Mouse (Mus musculus) urinary bladder, postnatal 10 days (tissue): ENCODE measurements around the gene Herpud1.

Experiments
- DNase-seq: peaks from one replicate; pipeline ENCODE4 v3.0.0; 2022; ENCODE audit warnings: low spot score

The Herpud1 gene

GRCm38 (mm10) chr8:94408443-94409080, 22.3 kb downstream of the Herpud1 start:
- no peak for DNase-seq

GRCm38 (mm10) chr8:94409523-94409922, 23.3 kb downstream of the Herpud1 start:
- DNase-seq: no peak

GRCm38 (mm10) chr8:94412518-94412917, 26.3 kb downstream of the Herpud1 start:
- no peak for DNase-seq

- DNase-seq: no peak
These were observed 27.3 kb downstream of the Herpud1 start for GRCm38 (mm10) chr8:94413509-94413908.

- no peak for DNase-seq
These were observed 29.0 kb downstream of the Herpud1 start for GRCm38 (mm10) chr8:94415218-94415617.

- no peak for DNase-seq
These were observed 31.8 kb downstream of the Herpud1 start for GRCm38 (mm10) chr8:94418017-94418416.

- DNase-seq: no peak
These were observed 36.0 kb downstream of the Herpud1 start for GRCm38 (mm10) chr8:94422270-94422669.

GRCm38 (mm10) chr8:94427953-94428352, 41.7 kb downstream of the Herpud1 start:
- no peak for DNase-seq

- no peak for DNase-seq
These were observed 42.2 kb downstream of the Herpud1 start for GRCm38 (mm10) chr8:94428420-94428819.

GRCm38 (mm10) chr8:94429376-94429775, 43.1 kb downstream of the Herpud1 start:
- no peak for DNase-seq

GRCm38 (mm10) chr8:94432212-94432611, 46.0 kb downstream of the Herpud1 start:
- no peak for DNase-seq

GRCm38 (mm10) chr8:94433981-94434466, 47.8 kb downstream of the Herpud1 start, which contains the start of gene Nlrc5:
Nlrc5 (plus strand) TSS chr8:94434356.
- DNase-seq: peak; percentile 21

GRCm38 (mm10) chr8:94434958-94435357, 48.7 kb downstream of the Herpud1 start:
- no peak for DNase-seq

- no peak for DNase-seq
These were observed 49.3 kb downstream of the Herpud1 start for GRCm38 (mm10) chr8:94435397-94436111.

- DNase-seq: no peak
These were observed 49.9 kb downstream of the Herpud1 start for GRCm38 (mm10) chr8:94436112-94436572.

- DNase-seq: no peak
These were observed 50.7 kb downstream of the Herpud1 start for GRCm38 (mm10) chr8:94436900-94437299.

GRCm38 (mm10) chr8:94438659-94439058, 52.4 kb downstream of the Herpud1 start:
- DNase-seq: no peak

GRCm38 (mm10) chr8:94439691-94440090, 53.5 kb downstream of the Herpud1 start:
- DNase-seq: no peak

GRCm38 (mm10) chr8:94440389-94440788, 54.2 kb downstream of the Herpud1 start:
- DNase-seq: no peak

GRCm38 (mm10) chr8:94441686-94442085, 55.4 kb downstream of the Herpud1 start:
- DNase-seq: no peak

- no peak for DNase-seq
These were observed 56.9 kb downstream of the Herpud1 start for GRCm38 (mm10) chr8:94443153-94443552.

- no peak for DNase-seq
These were observed 58.2 kb downstream of the Herpud1 start for GRCm38 (mm10) chr8:94444480-94444879.
